Mouse (Mus musculus) MEL (cell line): ENCODE results near the gene Vtcn1. TPM values are rescaled to one million over a fixed set of nuclear protein-coding genes. Genes with fewer than 3 reads are reported as not detected.

Experiments used
- DNase-seq: peaks from one replicate; pipeline ENCODE4 v3.0.0; 2011; ENCODE audit warnings: low read depth, low spot score
- H3K27ac ChIP-seq: 2 replicates; pipeline ENCODE4 v1.5.1; 2012; ENCODE audit warnings: low read depth, mild to moderate bottlenecking, control low read depth, low read length, moderate library complexity; ENCODE audit not compliant: control insufficient read depth
- H3K27me3 ChIP-seq, 2 experiments: fragments of 150-350 bp in 1 of 2; sonication (generic) in 1 of 2; 2 replicates each; pipeline ENCODE4 v1.6.1; 2012; ENCODE audit warnings: low read length in 2 of 2, mild to moderate bottlenecking in 2 of 2, improper control_type of control experiment in 1 of 2, moderate library complexity in 1 of 2; ENCODE audit not compliant: insufficient read depth in 2 of 2, control insufficient read depth in 1 of 2
- H3K36me3 ChIP-seq, 2 experiments: 2 replicates each; pipeline ENCODE4 v1.6.1; 2012 to 2014; ENCODE audit warnings: low read length in 2 of 2, improper control_type of control experiment in 1 of 2, inconsistent platforms in 1 of 2, mild to moderate bottlenecking in 1 of 2; ENCODE audit not compliant: insufficient read depth in 2 of 2, control insufficient read depth in 1 of 2
- H3K4me1 ChIP-seq, 2 experiments: fragments of 150-350 bp in 1 of 2; sonication (generic) in 1 of 2; 2 replicates each; pipeline ENCODE4 v1.6.1; 2012; ENCODE audit warnings: low read length in 2 of 2, improper control_type of control experiment in 1 of 2, mild to moderate bottlenecking in 1 of 2; ENCODE audit not compliant: insufficient read depth in 2 of 2, control insufficient read depth in 1 of 2
- H3K4me3 ChIP-seq, 2 experiments: fragments of 150-350 bp in 1 of 2; sonication (generic) in 1 of 2; 2 replicates each; pipeline ENCODE4 v1.5.1; 2012; ENCODE audit warnings: low read depth in 2 of 2, low read length in 2 of 2, mild to moderate bottlenecking in 2 of 2, moderate library complexity in 2 of 2, control low read depth in 1 of 2, improper control_type of control experiment in 1 of 2; ENCODE audit not compliant: control insufficient read depth in 1 of 2, insufficient read depth in 1 of 2
- H3K79me2 ChIP-seq: 2 replicates; pipeline ENCODE4 v1.6.1; 2012; ENCODE audit warnings: mild to moderate bottlenecking, low read length, moderate library complexity; ENCODE audit not compliant: control insufficient read depth, poor library complexity, insufficient read depth
- H3K9ac ChIP-seq: 2 replicates; pipeline ENCODE4 v1.6.1; 2012; ENCODE audit warnings: low read depth, mild to moderate bottlenecking, control low read depth, low read length, moderate library complexity; ENCODE audit not compliant: control insufficient read depth, poor library complexity, severe bottlenecking
- H3K9me3 ChIP-seq: fragments of 150-350 bp; sonication (generic); replicated peaks from 2 replicates; pipeline ENCODE4 v1.6.1; 2012; ENCODE audit warnings: mild to moderate bottlenecking, low read length, improper control_type of control experiment, moderate library complexity; ENCODE audit not compliant: insufficient read depth
- CHD1 ChIP-seq: IDR thresholded peaks from 2 replicates; pipeline ENCODE4 v1.6.1; 2012; ENCODE audit warnings: low read depth, mild to moderate bottlenecking, inconsistent platforms, low read length, improper control_type of control experiment
- CHD2 ChIP-seq: IDR thresholded peaks from 2 replicates; pipeline ENCODE4 v1.6.1; 2011; ENCODE audit warnings: low read length, improper control_type of control experiment
- CTCF ChIP-seq, 3 experiments: IDR thresholded peaks in 2 of 3; conservative IDR thresholded peaks in 1 of 3; 2 replicates each; pipeline ENCODE4 v1.5.1; 2011 to 2012; ENCODE audit warnings: low read length in 3 of 3, low read depth in 2 of 3, mild to moderate bottlenecking in 2 of 3, improper control_type of control experiment in 1 of 3, inconsistent platforms in 1 of 3, mixed read lengths in 1 of 3, moderate library complexity in 1 of 3; ENCODE audit not compliant: control insufficient read depth in 1 of 3, insufficient read depth in 1 of 3, poor library complexity in 1 of 3, severe bottlenecking in 1 of 3
- EP300 ChIP-seq, 2 experiments: IDR thresholded peaks; 2 replicates each; pipeline ENCODE4 v1.6.1; 2011; ENCODE audit warnings: improper control_type of control experiment in 2 of 2, low read length in 2 of 2, low read depth in 1 of 2, mild to moderate bottlenecking in 1 of 2
- ETS1 ChIP-seq: IDR thresholded peaks from 2 replicates; pipeline ENCODE4 v1.6.1; 2012; ENCODE audit warnings: low read depth, mild to moderate bottlenecking, inconsistent platforms, low read length, improper control_type of control experiment, moderate library complexity
- GABPA ChIP-seq: IDR thresholded peaks from 2 replicates; pipeline ENCODE4 v1.6.1; 2012; ENCODE audit warnings: low read depth, mild to moderate bottlenecking, inconsistent platforms, low read length, improper control_type of control experiment, moderate library complexity
- GATA1 ChIP-seq: IDR thresholded peaks from 2 replicates; pipeline ENCODE4 v1.6.1; 2011; ENCODE audit warnings: low read depth, low read length, improper control_type of control experiment
- HCFC1 ChIP-seq: IDR thresholded peaks from 2 replicates; pipeline ENCODE4 v1.6.1; 2012; ENCODE audit warnings: low read depth, mild to moderate bottlenecking, inconsistent platforms, low read length, improper control_type of control experiment, moderate library complexity
- JUND ChIP-seq: IDR thresholded peaks from 2 replicates; pipeline ENCODE4 v1.6.1; 2011; ENCODE audit warnings: low read depth, mild to moderate bottlenecking, improper control_type of control experiment, low read length
- KAT2A ChIP-seq: conservative IDR thresholded peaks from 2 replicates; pipeline ENCODE4 v1.6.1; 2012; ENCODE audit warnings: low read depth, low read length, improper control_type of control experiment, inconsistent platforms
- MAFK ChIP-seq: IDR thresholded peaks from 2 replicates; pipeline ENCODE4 v1.6.1; 2011; ENCODE audit warnings: low read depth, mild to moderate bottlenecking, low read length, improper control_type of control experiment, borderline replicate concordance
- MAX ChIP-seq: IDR thresholded peaks from 2 replicates; pipeline ENCODE4 v1.6.1; 2011; ENCODE audit warnings: low read length, improper control_type of control experiment
- MEF2A ChIP-seq: IDR thresholded peaks from 2 replicates; pipeline ENCODE4 v1.6.1; 2014; ENCODE audit warnings: low read depth, mild to moderate bottlenecking, inconsistent platforms, low read length, improper control_type of control experiment; ENCODE audit not compliant: poor library complexity, insufficient replicate concordance, severe bottlenecking; ENCODE audit errors: extremely low read depth
- MXI1 ChIP-seq: IDR thresholded peaks from 2 replicates; pipeline ENCODE4 v1.6.1; 2011; ENCODE audit warnings: mild to moderate bottlenecking, low read depth, low read length, improper control_type of control experiment
- MYC ChIP-seq: IDR thresholded peaks from 2 replicates; pipeline ENCODE4 v1.6.1; 2011; ENCODE audit warnings: low read depth, mild to moderate bottlenecking, low read length, improper control_type of control experiment, moderate library complexity
- NRF1 ChIP-seq: IDR thresholded peaks from 2 replicates; pipeline ENCODE4 v1.6.1; 2014; ENCODE audit warnings: low read depth, mild to moderate bottlenecking, inconsistent platforms, low read length, improper control_type of control experiment, moderate library complexity; ENCODE audit not compliant: poor library complexity, insufficient read depth, severe bottlenecking
- POLR2A ChIP-seq, 2 experiments: IDR thresholded peaks; 2 replicates each; pipeline ENCODE4 v1.6.1; 2011 to 2012; ENCODE audit warnings: low read length in 2 of 2, mild to moderate bottlenecking in 2 of 2, control low read depth in 1 of 2, improper control_type of control experiment in 1 of 2, low read depth in 1 of 2, moderate library complexity in 1 of 2; ENCODE audit not compliant: control insufficient read depth in 1 of 2, insufficient read depth in 1 of 2, poor library complexity in 1 of 2
- POLR2AphosphoS5 ChIP-seq: IDR thresholded peaks from 2 replicates; pipeline ENCODE4 v1.6.1; 2012; ENCODE audit warnings: low read depth, borderline replicate concordance, mild to moderate bottlenecking, inconsistent platforms, low read length, moderate library complexity, mixed read lengths
- RAD21 ChIP-seq: IDR thresholded peaks from 2 replicates; pipeline ENCODE4 v1.6.1; 2011; ENCODE audit warnings: mild to moderate bottlenecking, low read depth, low read length, improper control_type of control experiment
- SIN3A ChIP-seq: IDR thresholded peaks from 2 replicates; pipeline ENCODE4 v1.6.1; 2012; ENCODE audit warnings: low read length, improper control_type of control experiment, inconsistent platforms
- SMC3 ChIP-seq: IDR thresholded peaks from 2 replicates; pipeline ENCODE4 v1.6.1; 2011; ENCODE audit warnings: low read depth, low read length, improper control_type of control experiment
- TAL1 ChIP-seq: IDR thresholded peaks from 2 replicates; pipeline ENCODE4 v1.6.1; 2012; ENCODE audit warnings: mild to moderate bottlenecking, inconsistent platforms, low read length, moderate library complexity, mixed read lengths
- TBP ChIP-seq: IDR thresholded peaks from 2 replicates; pipeline ENCODE4 v1.8.0; 2011; ENCODE audit warnings: low read depth, low read length, improper control_type of control experiment
- UBTF ChIP-seq: IDR thresholded peaks from 2 replicates; pipeline ENCODE4 v1.6.1; 2012; ENCODE audit warnings: low read depth, mild to moderate bottlenecking, inconsistent platforms, low read length, improper control_type of control experiment, moderate library complexity, borderline replicate concordance; ENCODE audit not compliant: insufficient read depth
- USF2 ChIP-seq, 2 experiments: IDR thresholded peaks; 2 replicates each; pipeline ENCODE4 v1.6.1; 2011 to 2012; ENCODE audit warnings: improper control_type of control experiment in 2 of 2, low read length in 2 of 2, borderline replicate concordance in 1 of 2, inconsistent platforms in 1 of 2, low read depth in 1 of 2, mild to moderate bottlenecking in 1 of 2; ENCODE audit not compliant: insufficient read depth in 1 of 2
- ZC3H11A ChIP-seq: IDR thresholded peaks from 2 replicates; pipeline ENCODE4 v1.6.1; 2012; ENCODE audit warnings: low read depth, mild to moderate bottlenecking, inconsistent platforms, low read length, improper control_type of control experiment
- ZKSCAN1 ChIP-seq: IDR thresholded peaks from 2 replicates; pipeline ENCODE4 v1.6.1; 2012; ENCODE audit warnings: low read depth, mild to moderate bottlenecking, inconsistent platforms, low read length, improper control_type of control experiment, moderate library complexity
- ZNF384 ChIP-seq: IDR thresholded peaks from 2 replicates; pipeline ENCODE4 v1.6.1; 2012; ENCODE audit warnings: low read depth, mild to moderate bottlenecking, inconsistent platforms, low read length, improper control_type of control experiment
- polyA plus RNA-seq, 2 experiments: library from polyadenylated mRNA; stranded (reverse) in 1 of 2; unstranded in 1 of 2; fragments of >175 nt in 1 of 2; fragments of >200 nt in 1 of 2; gene quantifications; 2 replicates each; pipeline versions ENCODE4 v1.2.1 to v1.2.4; 2012; ENCODE audit warnings: low replicate concordance in 2 of 2, low read depth in 1 of 2; ENCODE audit not compliant: insufficient read length in 2 of 2, insufficient read depth in 1 of 2, missing spikeins in 1 of 2
- total RNA-seq: library from RNA; depleted of rRNA; stranded (reverse); fragments of 300-350 nt; gene quantifications from 2 replicates; pipeline ENCODE4 v1.2.3, GENCODE M21; 2012

The Vtcn1 gene
- total and polyA plus RNA-seq, 3 experiments, result not detected

GRCm38 (mm10) chr3:100911498-100912213, 86.4 kb downstream of the Vtcn1 start:
- H3K4me1 ChIP-seq, result peaks cover 0 to 2% of the 10 kb centered on the region in 2 experiments; a peak in 2 of 4 replicates
- no peaks in the 10 kb centered on the region for H3K79me2 ChIP-seq
- DNase-seq, result no peak
- H3K27me3 ChIP-seq, result peaks cover 0 to 2% of the 10 kb centered on the region in 2 experiments; a peak in 2 of 4 replicates
- H3K9me3 ChIP-seq, result no peaks in the 10 kb centered on the region
- H3K9ac ChIP-seq, result no peak overlapping the region
- no peak overlapping the region for H3K27ac ChIP-seq
- TF ChIP-seq UBTF (no peak), ZC3H11A (no peak), SMC3 (no peak), MAX (no peak), GATA1 (no peak), USF2 (IDR thresholded peaks at IDR 0.05; ENCODE audit: borderline replicate concordance in 1 of 2, insufficient read depth in 1 of 2, low read depth in 1 of 2, low read length in 2 of 2) (no peak), ZNF384 (no peak), RAD21 (no peak), MEF2A (no peak), CHD2 (no peak)
- H3K4me3 ChIP-seq, result no peak overlapping the region
- no peaks in the 10 kb centered on the region; a peak in 1 of 4 replicates for H3K36me3 ChIP-seq

GRCm38 (mm10) chr3:100916844-100917243, 91.6 kb downstream of the Vtcn1 start:
- Histone ChIP-seq H3K27me3 (no peaks in the 10 kb centered on the region), H3K27ac (no peak overlapping the region), H3K9ac (peak overlapping the region; percentile 44), H3K9me3 (no peaks in the 10 kb centered on the region), H3K79me2 (no peaks in the 10 kb centered on the region; the same call in 1 of the 2 replicates), H3K36me3 (peaks cover 0 to 3% of the 10 kb centered on the region in 2 experiments; a peak in 2 of 4 replicates), H3K4me1 (peaks cover 0 to 13% of the 10 kb centered on the region in 2 experiments; a peak in 3 of 4 replicates), H3K4me3 (peak overlapping the region; percentile 37 to 49; a peak in 3 of 4 replicates)
- DNase-seq, result peak; percentile 80
- TF ChIP-seq KAT2A (no peak), GATA1 (peak; percentile 36), GABPA (no peak), MAX (peak; percentile 66), ZNF384 (peak; percentile 33; the same call in 1 of the 2 replicates), CHD2 (no peak), SMC3 (peak; percentile 63), HCFC1 (no peak), CHD1 (no peak), EP300 (IDR thresholded peaks at IDR 0.05; ENCODE audit: low read depth in 1 of 2, low read length in 2 of 2) (no peak), TAL1 (no peak), POLR2AphosphoS5 (no peak), MXI1 (peak; percentile 77), TBP (no peak), MYC (peak; percentile 65; the same call in 1 of the 2 replicates), ZKSCAN1 (no peak), NRF1 (no peak), RAD21 (peak; percentile 77), JUND (no peak), POLR2A (IDR thresholded peaks at IDR 0.05; ENCODE audit: control insufficient read depth in 1 of 2, insufficient read depth in 1 of 2, low read depth in 1 of 2, low read length in 2 of 2, poor library complexity in 1 of 2) (no peak), SIN3A (peak; percentile 25; the same call in 1 of the 2 replicates), CTCF (IDR thresholded peaks at IDR 0.05 in 2 of 3, conservative IDR thresholded peaks at IDR 0.05 in 1 of 3; ENCODE audit: control insufficient read depth in 1 of 3, insufficient read depth in 1 of 3, low read depth in 2 of 3, low read length in 3 of 3, poor library complexity in 1 of 3, severe bottlenecking in 1 of 3) (peak; percentile 20 to 73 (median 59); a peak in 5 of 6 replicates), MEF2A (no peak), MAFK (no peak), ZC3H11A (peak; percentile 47; the same call in 1 of the 2 replicates), ETS1 (no peak)
